Mouse (Mus musculus) midbrain, embryonic 16.5 days (tissue): ENCODE data around the gene Cacna2d3. TPM values are rescaled to one million over a fixed set of nuclear protein-coding genes. Genes with fewer than 3 reads are reported as not detected.

Source experiments
- ATAC-seq: fragments of 200-750 bp; cut with Nextera tagmentation; 2 replicates; pipeline ENCODE4 v1.8.0; 2017; ENCODE audit warnings: moderate TSS enrichment
- H3K27ac ChIP-seq: fragments of 300-500 bp; sonication (generic); 2 replicates; pipeline ENCODE4 v1.5.1; 2014; ENCODE audit warnings: mild to moderate bottlenecking, low read length, mixed read lengths
- H3K27me3 ChIP-seq: fragments of 300-500 bp; sonication (generic); 2 replicates; pipeline ENCODE4 v1.6.1; 2014; ENCODE audit warnings: low read depth, low read length, mixed read lengths; ENCODE audit not compliant: control insufficient read depth, insufficient read depth
- H3K36me3 ChIP-seq: fragments of 300-500 bp; sonication (generic); 2 replicates; pipeline ENCODE4 v1.6.1; 2014; ENCODE audit warnings: mild to moderate bottlenecking, low read length, moderate library complexity, mixed read lengths; ENCODE audit not compliant: control insufficient read depth, insufficient read depth
- H3K4me1 ChIP-seq: fragments of 300-500 bp; sonication (generic); 2 replicates; pipeline ENCODE4 v1.6.1; 2014; ENCODE audit warnings: mild to moderate bottlenecking, low read length, mixed read lengths; ENCODE audit not compliant: control insufficient read depth, insufficient read depth
- H3K4me2 ChIP-seq: fragments of 300-500 bp; sonication (generic); 2 replicates; pipeline ENCODE4 v1.6.1; 2014; ENCODE audit warnings: mild to moderate bottlenecking, low read length, mixed read lengths
- H3K4me3 ChIP-seq: fragments of 300-500 bp; sonication (generic); 2 replicates; pipeline ENCODE4 v1.5.1; 2014; ENCODE audit warnings: low read depth, mild to moderate bottlenecking, low read length, moderate library complexity, mixed read lengths
- H3K9ac ChIP-seq: fragments of 300-500 bp; sonication (generic); 2 replicates; pipeline ENCODE4 v1.6.1; 2014; ENCODE audit warnings: low read depth, low read length, mixed read lengths
- H3K9me3 ChIP-seq: fragments of 300-500 bp; sonication (generic); replicated peaks from 2 replicates; pipeline ENCODE4 v1.6.1; 2014; ENCODE audit warnings: mild to moderate bottlenecking, low read length, mixed read lengths; ENCODE audit not compliant: control insufficient read depth, poor library complexity, severe bottlenecking
- WGBS: fragments of 180-500 bp; shearing (Covaris S2); extraction: QIAGEN DNeasy Blood & Tissue Kit; methylation state at CpG from one replicate; pipeline ENCODE4 v1.1.7; 2014; 5-methylcytosine and 5-hydroxymethylcytosine counted together
- polyA plus RNA-seq: library from polyadenylated mRNA; unstranded; fragments of >200 nt; fragmentation: Nextera tagmentation; extraction: Ambion mirVana; gene quantifications from 2 replicates; pipeline ENCODE4 v1.2.1, GENCODE M21; 2015

Gene Cacna2d3
- 31.0 and 36.4 TPM in 2 replicates for polyA plus RNA-seq

- Histone ChIP-seq H3K4me1 (peaks cover 22% of the 10 kb centered on the region), H3K9me3 (no peaks in the 10 kb centered on the region), H3K27ac (peak within 1 kb of the TSS; percentile 80), H3K36me3 (no peaks in the 10 kb centered on the region), H3K9ac (peak within 1 kb of the TSS; percentile 72), H3K4me2 (peak within 1 kb of the TSS; percentile 88), H3K4me3 (peak within 1 kb of the TSS; percentile 58), H3K27me3 (peaks cover 5% of the 10 kb centered on the region)
- peak; percentile 72 for ATAC-seq
- under 1% methylated on average over 90 of the region's 109 CpGs for WGBS
Observed at GRCm38 (mm10) chr14:29721488-29722385, at the start of gene Cacna2d3. Gene Cacna2d3 (minus strand): TSS chr14:29721864.

GRCm38 (mm10) chr14:29769486-29769885, 47.8 kb upstream of the Cacna2d3 start:
- Histone ChIP-seq H3K36me3 (no peaks in the 10 kb centered on the region), H3K4me1 (no peaks in the 10 kb centered on the region), H3K4me2 (no peak overlapping the region), H3K9me3 (no peaks in the 10 kb centered on the region), H3K9ac (no peak overlapping the region), H3K27me3 (no peaks in the 10 kb centered on the region), H3K4me3 (no peak overlapping the region), H3K27ac (no peak overlapping the region)
- 87% methylated on average over 4 of the region's 4 CpGs for WGBS
- no peak for ATAC-seq

- H3K27ac ChIP-seq, result no peak overlapping the region
- no peaks in the 10 kb centered on the region for H3K36me3 ChIP-seq
- WGBS, result 75% methylated on average over 5 of the region's 5 CpGs
- ATAC-seq, result no peak
- H3K27me3 ChIP-seq, result no peaks in the 10 kb centered on the region
- H3K9me3 ChIP-seq, result no peaks in the 10 kb centered on the region
- H3K4me1 ChIP-seq, result no peaks in the 10 kb centered on the region
- H3K9ac ChIP-seq, result no peak overlapping the region
- no peak overlapping the region for H3K4me2 ChIP-seq
- no peak overlapping the region for H3K4me3 ChIP-seq
Observed at GRCm38 (mm10) chr14:29752876-29753275, 31.2 kb upstream of the Cacna2d3 start.

GRCm38 (mm10) chr14:29738751-29739150, 17.1 kb upstream of the Cacna2d3 start:
- Histone ChIP-seq H3K36me3 (no peaks in the 10 kb centered on the region), H3K9me3 (no peaks in the 10 kb centered on the region), H3K4me1 (no peaks in the 10 kb centered on the region), H3K4me2 (no peak overlapping the region), H3K27ac (no peak overlapping the region), H3K9ac (no peak overlapping the region), H3K27me3 (no peaks in the 10 kb centered on the region), H3K4me3 (no peak overlapping the region)
- 81% methylated on average over 2 of the region's 2 CpGs for WGBS
- no peak for ATAC-seq

GRCm38 (mm10) chr14:29730256-29730655, 8.6 kb upstream of the Cacna2d3 start:
- Histone ChIP-seq H3K4me1 (no peaks in the 10 kb centered on the region), H3K4me2 (no peak overlapping the region), H3K9ac (no peak overlapping the region), H3K27me3 (no peaks in the 10 kb centered on the region; the same call in 1 of the 2 replicates), H3K4me3 (no peak overlapping the region), H3K36me3 (no peaks in the 10 kb centered on the region), H3K9me3 (no peaks in the 10 kb centered on the region), H3K27ac (no peak overlapping the region)
- ATAC-seq, result no peak
- 84% methylated on average over 4 of the region's 4 CpGs for WGBS

GRCm38 (mm10) chr14:29729009-29729408, 7.3 kb upstream of the Cacna2d3 start:
- Histone ChIP-seq H3K36me3 (no peaks in the 10 kb centered on the region), H3K4me1 (no peaks in the 10 kb centered on the region), H3K9me3 (no peaks in the 10 kb centered on the region), H3K4me3 (no peak overlapping the region), H3K27me3 (no peaks in the 10 kb centered on the region; the same call in none of the 2 replicates), H3K9ac (no peak overlapping the region), H3K4me2 (no peak overlapping the region), H3K27ac (no peak overlapping the region)
- WGBS, result 79% methylated on average over 4 of the region's 4 CpGs
- no peak for ATAC-seq

- 52% methylated on average over 9 of the region's 9 CpGs for WGBS
- H3K4me3 ChIP-seq, result no peak overlapping the region
- H3K27me3 ChIP-seq, result peaks cover 5% of the 10 kb centered on the region
- no peak for ATAC-seq
- H3K4me1 ChIP-seq, result 0 out of 2 replicates have a peak, but pooled peaks cover 6% of the 10 kb centered on the region
- H3K9me3 ChIP-seq, result no peaks in the 10 kb centered on the region
- no peak overlapping the region for H3K27ac ChIP-seq
- no peak overlapping the region for H3K9ac ChIP-seq
- H3K4me2 ChIP-seq, result no peak overlapping the region
- H3K36me3 ChIP-seq, result no peaks in the 10 kb centered on the region
Observed at GRCm38 (mm10) chr14:29727596-29727995, 5.9 kb upstream of the Cacna2d3 start.

- peak overlapping the region; percentile 88 for H3K4me2 ChIP-seq
- 0 out of 2 replicates have a peak, but pooled peaks have one; percentile 6 for ATAC-seq
- H3K27ac ChIP-seq, result peak overlapping the region; percentile 80; the same call in 1 of the 2 replicates
- WGBS, result 8% methylated on average over 10 of the region's 10 CpGs
- no peaks in the 10 kb centered on the region for H3K9me3 ChIP-seq
- H3K27me3 ChIP-seq, result peaks cover 5% of the 10 kb centered on the region
- no peaks in the 10 kb centered on the region for H3K36me3 ChIP-seq
- H3K4me3 ChIP-seq, result peak overlapping the region; percentile 58
- H3K4me1 ChIP-seq, result peaks cover 18% of the 10 kb centered on the region
- H3K9ac ChIP-seq, result peak overlapping the region; percentile 72; the same call in 1 of the 2 replicates
Observed at GRCm38 (mm10) chr14:29723267-29723666, 1.6 kb upstream of the Cacna2d3 start.
